Mouse (Mus musculus) megakaryocyte, embryonic 14.5 days (primary cell): ENCODE data around the gene Gcgr. TPM values are rescaled to one million over a fixed set of nuclear protein-coding genes. Genes with fewer than 3 reads are reported as not detected.

Source experiments
- H3K27me3 ChIP-seq: replicated peaks from 2 replicates; pipeline ENCODE3; 2012; ENCODE audit warnings: inconsistent platforms
- H3K36me3 ChIP-seq: replicated peaks from 2 replicates; pipeline ENCODE3; 2012; ENCODE audit warnings: low read length, inconsistent platforms, mixed read lengths
- H3K4me1 ChIP-seq: 2 replicates; pipeline ENCODE4 v1.6.1; 2012; ENCODE audit warnings: inconsistent platforms
- H3K4me3 ChIP-seq: replicated peaks from 2 replicates; pipeline ENCODE3; 2012; ENCODE audit warnings: moderate library complexity, mild to moderate bottlenecking, inconsistent platforms
- H3K9me3 ChIP-seq: 2 replicates; pipeline ENCODE4 v1.6.1; 2012; ENCODE audit warnings: inconsistent platforms
- FLI1 ChIP-seq: IDR thresholded peaks from 2 replicates; pipeline ENCODE4 v1.6.1; 2012; ENCODE audit warnings: low read length, inconsistent platforms, mixed read lengths
- GATA1 ChIP-seq: IDR thresholded peaks from 3 replicates; pipeline ENCODE4 v1.6.1; 2012; ENCODE audit warnings: mixed read lengths, low read length, inconsistent platforms, borderline replicate concordance
- polyA plus RNA-seq: library from polyadenylated mRNA; stranded (reverse); fragments of >175 nt; gene quantifications from 2 replicates; pipeline ENCODE4 v1.2.3, GENCODE M21; 2012; ENCODE audit warnings: low replicate concordance; ENCODE audit not compliant: insufficient read depth

The Gcgr gene
- polyA plus RNA-seq, 1 experiment: not detected

- Histone ChIP-seq H3K27me3 (peaks cover 2% of the 10 kb centered on the region), H3K4me3 (no peak overlapping the region), H3K9me3 (peaks cover 4% of the 10 kb centered on the region; the same call in 1 of the 2 replicates), H3K36me3 (peaks cover 2% of the 10 kb centered on the region), H3K4me1 (peaks cover 62% of the 10 kb centered on the region)
- no peak for TF ChIP-seq GATA1
- no peak for TF ChIP-seq FLI1
These were observed 13.4 kb upstream of the Gcgr start for GRCm38 (mm10) chr11:120517147-120517546.

GRCm38 (mm10) chr11:120518027-120518426, 12.5 kb upstream of the Gcgr start:
- Histone ChIP-seq H3K4me1 (peaks cover 58% of the 10 kb centered on the region), H3K36me3 (peaks cover 2% of the 10 kb centered on the region), H3K27me3 (peaks cover 5% of the 10 kb centered on the region), H3K9me3 (peaks cover 4% of the 10 kb centered on the region; the same call in 1 of the 2 replicates), H3K4me3 (peak overlapping the region; percentile 78)
- TF ChIP-seq GATA1 (no peak), FLI1 (no peak)

- peaks cover 2% of the 10 kb centered on the region for H3K36me3 ChIP-seq
- H3K27me3 ChIP-seq: peaks cover 8% of the 10 kb centered on the region
- H3K9me3 ChIP-seq: peaks cover 4% of the 10 kb centered on the region; the same call in 1 of the 2 replicates
- TF ChIP-seq GATA1 (no peak), FLI1 (no peak)
- peaks cover 58% of the 10 kb centered on the region for H3K4me1 ChIP-seq
- peak overlapping the region; percentile 78 for H3K4me3 ChIP-seq
These were observed 11.9 kb upstream of the Gcgr start for GRCm38 (mm10) chr11:120518558-120518957.

GRCm38 (mm10) chr11:120519738-120520137, 10.8 kb upstream of the Gcgr start:
- Histone ChIP-seq H3K27me3 (peaks cover 9% of the 10 kb centered on the region), H3K4me1 (peaks cover 50% of the 10 kb centered on the region), H3K9me3 (peaks cover 4% of the 10 kb centered on the region; the same call in 1 of the 2 replicates), H3K4me3 (peak overlapping the region; percentile 69), H3K36me3 (peaks cover 2% of the 10 kb centered on the region)
- TF ChIP-seq FLI1: no peak
- TF ChIP-seq GATA1: no peak

- peaks cover 12% of the 10 kb centered on the region for H3K27me3 ChIP-seq
- H3K36me3 ChIP-seq: peaks cover 2% of the 10 kb centered on the region
These were observed 10.0 kb upstream of the Gcgr start for GRCm38 (mm10) chr11:120520498-120520897.

GRCm38 (mm10) chr11:120520967-120521540, 9.4 kb upstream of the Gcgr start:
- TF ChIP-seq FLI1 (no peak), GATA1 (no peak)
- H3K4me1 ChIP-seq: peaks cover 44% of the 10 kb centered on the region
- H3K4me3 ChIP-seq: no peak overlapping the region

More at GRCm38 (mm10) chr11:120520498-120520897, 10.0 kb upstream of the Gcgr start:
- TF ChIP-seq GATA1 (no peak), FLI1 (no peak)
- Histone ChIP-seq H3K4me1 (peaks cover 50% of the 10 kb centered on the region), H3K4me3 (no peak overlapping the region), H3K9me3 (peaks cover 9% of the 10 kb centered on the region; the same call in 1 of the 2 replicates)

GRCm38 (mm10) chr11:120522581-120522980, 7.9 kb upstream of the Gcgr start:
- no peak for TF ChIP-seq FLI1
- TF ChIP-seq GATA1: no peak
- peaks cover 9% of the 10 kb centered on the region; the same call in 1 of the 2 replicates for H3K9me3 ChIP-seq
- peaks cover 17% of the 10 kb centered on the region for H3K27me3 ChIP-seq
- H3K4me3 ChIP-seq: no peak overlapping the region
- peaks cover 2% of the 10 kb centered on the region for H3K36me3 ChIP-seq
- H3K4me1 ChIP-seq: peaks cover 41% of the 10 kb centered on the region

More at GRCm38 (mm10) chr11:120520967-120521540, 9.4 kb upstream of the Gcgr start:
- Histone ChIP-seq H3K36me3 (peaks cover 2% of the 10 kb centered on the region), H3K9me3 (peaks cover 9% of the 10 kb centered on the region; the same call in 1 of the 2 replicates), H3K27me3 (peaks cover 12% of the 10 kb centered on the region)

- Histone ChIP-seq H3K9me3 (peaks cover 9% of the 10 kb centered on the region; the same call in 1 of the 2 replicates), H3K4me3 (no peak overlapping the region), H3K36me3 (peaks cover 2% of the 10 kb centered on the region), H3K27me3 (peaks cover 51% of the 10 kb centered on the region), H3K4me1 (peaks cover 25% of the 10 kb centered on the region)
- TF ChIP-seq GATA1 (no peak), FLI1 (no peak)
These were observed 4.5 kb upstream of the Gcgr start for GRCm38 (mm10) chr11:120525959-120526358.

- Histone ChIP-seq H3K4me3 (no peak overlapping the region), H3K9me3 (peaks cover 5% of the 10 kb centered on the region; the same call in 1 of the 2 replicates), H3K27me3 (peaks cover 66% of the 10 kb centered on the region), H3K4me1 (peaks cover 31% of the 10 kb centered on the region), H3K36me3 (no peaks in the 10 kb centered on the region)
- TF ChIP-seq FLI1 (no peak), GATA1 (no peak)
These were observed 2.7 kb upstream of the Gcgr start for GRCm38 (mm10) chr11:120527690-120528354.

- no peak for TF ChIP-seq FLI1
- no peak for TF ChIP-seq GATA1
- Histone ChIP-seq H3K36me3 (no peaks in the 10 kb centered on the region), H3K27me3 (peaks cover 69% of the 10 kb centered on the region), H3K4me1 (peaks cover 31% of the 10 kb centered on the region), H3K9me3 (peaks cover 5% of the 10 kb centered on the region; the same call in 1 of the 2 replicates), H3K4me3 (no peak overlapping the region)
These were observed 1.6 kb upstream of the Gcgr start for GRCm38 (mm10) chr11:120528903-120529302.
